In genomic region chr6:77582568-77582967, GRCm38 (mm10) we compare ENCODE assay signal across 12 mouse cellular contexts.
DNase-seq lines count a peak whose midpoint lies in the region; ATAC-seq and TF ChIP-seq lines count a peak whose summit lies in the region.
"Had no signal": no experiment of that assay in that cellular context is flagged by ENCODE, and none has a peak within 500 bp of the region (broad histone marks: within the 10 kb centered on the region; RNA-seq: fewer than 3 reads in every experiment).

No protein-coding gene starts in this region.

- H3K4me2 ChIP-seq in lung, embryonic 14.5 days: no peak overlapping the region
- H3K4me2 ChIP-seq in limb, embryonic 14.5 days (replicated peaks; ENCODE audit: low read depth, low read length, severe bottlenecking): no peak overlapping the region
- H3K4me2 ChIP-seq: embryonic facial prominence, embryonic 12.5 days; neural tube, embryonic 12.5 days had no signal

- WGBS in lung, embryonic 14.5 days: 42% methylated on average over 4 of the region's 4 CpGs
- 41% methylated on average over 4 of the region's 4 CpGs for WGBS in limb, embryonic 14.5 days

- no peak for DNase-seq in gastrocnemius, adult 2 months
- no peak for DNase-seq in gastrocnemius, postnatal 4 days (ENCODE audit: low spot score in 2 of 2)
- DNase-seq in lung, embryonic 14.5 days: peak; percentile 67
- DNase-seq in lung, postnatal 4 days: no peak
- DNase-seq in cerebellum, adult 9-11 months: peak; percentile 16
- peak; percentile 15 for DNase-seq in limb, embryonic 14.5 days (ENCODE audit: low spot score)
- no peak for DNase-seq in adrenal gland, postnatal 14 days
- DNase-seq in right cerebral cortex, postnatal 25 days: no peak
- DNase-seq: adrenal gland, adult 2 months; heart, postnatal 14 days had no signal

- H3K9ac ChIP-seq in lung, embryonic 14.5 days: no peak overlapping the region
- no peak overlapping the region for H3K9ac ChIP-seq in limb, embryonic 14.5 days (ENCODE audit: low read depth, low read length, severe bottlenecking)
- H3K9ac ChIP-seq: embryonic facial prominence, embryonic 12.5 days; neural tube, embryonic 12.5 days had no signal

- no peak for TF ChIP-seq POLR2A in limb, embryonic 14.5 days (IDR thresholded peaks at IDR 0.05; ENCODE audit: borderline replicate concordance, extremely low read depth, insufficient read depth, insufficient read length)

- no peak overlapping the region for H3K27ac ChIP-seq in gastrocnemius, adult 2 months
- H3K27ac ChIP-seq in lung, embryonic 14.5 days (ENCODE audit: low read depth): no peak overlapping the region
- no peak overlapping the region for H3K27ac ChIP-seq in limb, embryonic 14.5 days (replicated peaks; ENCODE audit: low read depth, low read length)
- H3K27ac ChIP-seq: embryonic facial prominence, embryonic 12.5 days; neural tube, embryonic 12.5 days had no signal

- H3K4me1 ChIP-seq in lung, embryonic 14.5 days (ENCODE audit: insufficient read depth): no peaks in the 10 kb centered on the region
- H3K4me1 ChIP-seq in limb, embryonic 14.5 days (ENCODE audit: control insufficient read depth, insufficient read depth, low read length): no peaks in the 10 kb centered on the region
- H3K4me1 ChIP-seq: embryonic facial prominence, embryonic 12.5 days; neural tube, embryonic 12.5 days had no signal

- no peaks in the 10 kb centered on the region for H3K36me3 ChIP-seq in lung, embryonic 14.5 days (ENCODE audit: insufficient read depth)
- H3K36me3 ChIP-seq in limb, embryonic 14.5 days (ENCODE audit: control insufficient read depth, insufficient read depth, low read length): no peaks in the 10 kb centered on the region
- H3K36me3 ChIP-seq: embryonic facial prominence, embryonic 12.5 days; neural tube, embryonic 12.5 days had no signal

- H3K9me3 ChIP-seq in lung, embryonic 14.5 days (ENCODE audit: low read depth, low read length): no peaks in the 10 kb centered on the region
- no peaks in the 10 kb centered on the region for H3K9me3 ChIP-seq in limb, embryonic 14.5 days (ENCODE audit: control insufficient read depth, low read length)
- H3K9me3 ChIP-seq: embryonic facial prominence, embryonic 12.5 days; neural tube, embryonic 12.5 days had no signal

- no peaks in the 10 kb centered on the region for H3K27me3 ChIP-seq in lung, embryonic 14.5 days (ENCODE audit: insufficient read depth, low read length)
- no peaks in the 10 kb centered on the region for H3K27me3 ChIP-seq in limb, embryonic 14.5 days (ENCODE audit: control insufficient read depth, insufficient read depth, low read length)
- H3K27me3 ChIP-seq: embryonic facial prominence, embryonic 12.5 days; neural tube, embryonic 12.5 days had no signal

- intact Hi-C loops in gastrocnemius, adult 2 months (cut with DNase I): no loop called here

- H3K4me3 ChIP-seq in gastrocnemius, adult 2 months: no peak overlapping the region
- H3K4me3 ChIP-seq in lung, embryonic 14.5 days (ENCODE audit: low read depth, low read length): no peak overlapping the region
- no peak overlapping the region for H3K4me3 ChIP-seq in limb, embryonic 14.5 days (replicated peaks; ENCODE audit: low read length)
- H3K4me3 ChIP-seq: embryonic facial prominence, embryonic 12.5 days; neural tube, embryonic 12.5 days had no signal

- peak; percentile 14; the same call in 1 of the 2 replicates for TF ChIP-seq CTCF in gastrocnemius, adult 2 months (IDR thresholded peaks at IDR 0.05)
- TF ChIP-seq CTCF in lung, embryonic 14.5 days (IDR thresholded peaks at IDR 0.05; ENCODE audit: low read depth): peak; percentile 58

- no peak for ATAC-seq in lung, embryonic 14.5 days (ENCODE audit: insufficient read depth)
- ATAC-seq in limb, embryonic 14.5 days (ENCODE audit: low FRiP score, low read depth): no peak

Comparison
In these comparisons a context has a peak if more than half of its experiments do, and no peak if none do; other contexts are left out.
1. DNase-seq: peak in lung, embryonic 14.5 days (single experiment), cerebellum, adult 9-11 months (single experiment) and limb, embryonic 14.5 days (single experiment); none in gastrocnemius, adult 2 months (single experiment), gastrocnemius, postnatal 4 days (0 of 2), lung, postnatal 4 days (0 of 2), adrenal gland, postnatal 14 days (single experiment) and right cerebral cortex, postnatal 25 days (single experiment).